Mouse (Mus musculus) kidney, adult 2 months (tissue): ENCODE results near the gene Cep164. TPM values are rescaled to one million over a fixed set of nuclear protein-coding genes. Genes with fewer than 3 reads are reported as not detected.

Experiments
- DNase-seq: peaks from one replicate; pipeline ENCODE4 v3.0.0; 2021
- H3K27ac ChIP-seq: fragments of 200-500 bp; 2 replicates; pipeline ENCODE4 v1.5.1; 2012; ENCODE audit warnings: low read depth, low read length, control low read depth, inconsistent platforms; ENCODE audit not compliant: insufficient read depth
- H3K27me3 ChIP-seq: fragments of 200-500 bp; replicated peaks from 2 replicates; pipeline ENCODE4 v1.6.1; 2012; ENCODE audit warnings: mild to moderate bottlenecking, moderate library complexity, low read length, inconsistent platforms; ENCODE audit not compliant: control insufficient read depth, insufficient read depth
- H3K36me3 ChIP-seq: fragments of 200-500 bp; 2 replicates; pipeline ENCODE4 v1.6.1; 2012; ENCODE audit warnings: mild to moderate bottlenecking, moderate library complexity, low read length, inconsistent platforms; ENCODE audit not compliant: control insufficient read depth, insufficient read depth
- H3K4me1 ChIP-seq: fragments of 200-500 bp; 2 replicates; pipeline ENCODE4 v1.6.1; 2011; ENCODE audit warnings: low read length; ENCODE audit not compliant: control insufficient read depth, insufficient read depth
- H3K4me3 ChIP-seq: fragments of 200-500 bp; 2 replicates; pipeline ENCODE4 v1.5.1; 2011; ENCODE audit warnings: mild to moderate bottlenecking, low read depth, low read length, control low read depth; ENCODE audit not compliant: insufficient read depth
- CTCF ChIP-seq: fragments of 200-500 bp; conservative IDR thresholded peaks from 2 replicates; pipeline ENCODE4 v1.5.1; 2011; ENCODE audit warnings: low read depth, mild to moderate bottlenecking, control low read depth, low read length, moderate library complexity, mixed read lengths; ENCODE audit not compliant: insufficient read depth, insufficient read length
- POLR2A ChIP-seq: fragments of 200-500 bp; IDR thresholded peaks from one replicate; pipeline ENCODE4 v1.6.1; 2011; ENCODE audit warnings: low read depth, low read length, control low read depth
- WGBS: fragments of 180-500 bp; shearing (Covaris S2); methylation state at CpG from one replicate; pipeline ENCODE4 v1.1.7; 2018; 5-methylcytosine and 5-hydroxymethylcytosine counted together
- polyA plus RNA-seq: library from polyadenylated mRNA; depleted of rRNA; stranded (reverse); fragments of >200 nt; gene quantifications from 2 replicates; pipeline ENCODE4 v1.2.3, GENCODE M21; 2012

The Cep164 gene
- polyA plus RNA-seq, 1 experiment, result 14.6 TPM

DNA sequence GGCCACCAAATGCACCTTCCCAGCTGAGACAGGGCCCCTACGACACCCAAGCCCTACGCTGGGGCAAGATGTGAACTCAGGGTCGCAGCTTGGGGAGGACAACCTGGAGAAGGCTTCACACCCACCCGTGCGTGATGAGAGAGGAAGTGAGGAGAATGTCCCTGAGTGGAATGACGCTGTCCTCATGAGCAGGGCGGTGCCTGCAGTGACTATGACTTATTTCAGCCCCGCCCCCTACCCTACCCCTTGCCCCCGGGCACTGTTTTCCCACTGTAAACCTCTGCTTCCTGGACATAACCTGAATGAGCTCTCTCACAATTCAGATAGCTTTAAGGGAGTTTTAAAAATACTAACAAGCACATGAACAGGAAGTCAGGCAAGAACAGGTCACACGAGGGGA is 13.0 kb downstream of the Cep164 start:
- 56% methylated on average over 10 of the region's 10 CpGs for WGBS
- no peaks in the 10 kb centered on the region for H3K4me1 ChIP-seq
- DNase-seq, result peak; percentile 8
- no peaks in the 10 kb centered on the region for H3K36me3 ChIP-seq
- no peak for TF ChIP-seq CTCF
- no peak overlapping the region for H3K27ac ChIP-seq
- H3K4me3 ChIP-seq, result no peak overlapping the region
- no peaks in the 10 kb centered on the region for H3K27me3 ChIP-seq

DNA sequence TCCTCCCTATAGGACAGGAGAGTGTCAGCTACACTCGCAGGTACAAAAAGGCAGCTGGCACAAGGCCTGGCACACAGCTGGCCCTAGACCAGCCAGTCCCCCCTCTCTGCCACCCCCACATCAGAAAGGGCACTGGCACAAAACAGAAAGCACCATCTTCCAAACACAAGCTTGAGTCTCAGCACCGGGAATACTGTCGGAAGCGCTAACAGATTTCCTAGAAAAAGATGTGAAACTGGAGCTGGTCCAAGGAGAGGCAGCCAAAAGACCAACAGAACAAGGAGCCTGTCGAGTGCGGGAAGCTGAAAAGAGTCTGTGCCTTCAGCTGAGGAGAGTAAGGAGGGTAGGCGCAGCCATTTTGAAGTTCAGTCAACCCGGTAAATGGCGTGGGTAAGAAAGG is 13.4 kb downstream of the Cep164 start:
- H3K4me1 ChIP-seq, result no peaks in the 10 kb centered on the region
- no peak overlapping the region for H3K4me3 ChIP-seq
- DNase-seq, result peak; percentile 87
- no peaks in the 10 kb centered on the region for H3K27me3 ChIP-seq
- no peaks in the 10 kb centered on the region for H3K36me3 ChIP-seq
- 45% methylated on average over 9 of the region's 9 CpGs for WGBS
- H3K27ac ChIP-seq, result no peak overlapping the region
- TF ChIP-seq POLR2A (no peak), CTCF (no peak)

DNA sequence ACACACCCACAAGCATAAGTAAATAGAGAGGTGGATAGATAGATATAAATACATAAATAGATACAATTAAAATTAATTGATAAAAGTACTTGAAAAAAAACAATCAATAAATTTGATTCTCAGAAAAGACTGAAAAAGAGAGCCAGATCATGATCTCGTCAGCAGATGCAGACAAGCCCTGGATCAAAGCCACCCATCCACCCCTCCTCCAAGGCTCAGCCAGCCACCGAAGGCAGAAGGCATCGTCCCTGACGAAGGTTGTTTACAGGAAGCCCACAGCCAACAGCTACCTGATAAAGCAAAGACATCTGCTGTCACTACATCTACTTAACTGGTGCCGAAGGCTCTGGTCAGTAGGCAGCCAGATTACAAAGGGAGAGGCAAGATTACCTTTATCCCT is 16.5 kb downstream of the Cep164 start:
- H3K27ac ChIP-seq, result no peak overlapping the region
- no peaks in the 10 kb centered on the region for H3K27me3 ChIP-seq
- no peaks in the 10 kb centered on the region for H3K4me1 ChIP-seq
- H3K4me3 ChIP-seq, result no peak overlapping the region
- no peak for TF ChIP-seq CTCF
- TF ChIP-seq POLR2A, result no peak
- no peaks in the 10 kb centered on the region for H3K36me3 ChIP-seq
- DNase-seq, result no peak
- 91% methylated on average over 5 of the region's 5 CpGs for WGBS

DNA sequence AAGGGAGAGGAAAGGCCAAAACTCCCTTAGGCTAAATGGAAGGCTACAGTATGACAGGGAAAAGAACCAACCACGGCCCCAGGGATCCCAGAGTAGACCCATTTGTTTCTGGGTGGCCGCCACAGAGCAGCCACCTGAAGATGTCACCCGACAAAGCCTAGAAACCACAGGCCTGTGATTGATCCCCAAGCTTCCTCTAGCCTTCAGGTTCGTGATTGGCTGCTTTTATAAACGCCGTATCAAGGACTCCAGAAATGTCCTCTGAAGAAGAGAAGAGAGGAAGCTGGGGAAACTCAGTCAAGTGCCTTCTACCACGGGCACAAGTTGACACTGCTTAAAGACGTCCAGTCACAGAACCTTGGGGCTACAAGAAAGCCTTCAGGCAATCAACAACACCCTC is 20.7 kb downstream of the Cep164 start:
- Histone ChIP-seq H3K4me1 (no peaks in the 10 kb centered on the region), H3K27me3 (no peaks in the 10 kb centered on the region), H3K4me3 (no peak overlapping the region), H3K27ac (no peak overlapping the region), H3K36me3 (no peaks in the 10 kb centered on the region)
- no peak for DNase-seq
- TF ChIP-seq POLR2A (no peak), CTCF (no peak)
- 87% methylated on average over 8 of the region's 8 CpGs for WGBS

DNA sequence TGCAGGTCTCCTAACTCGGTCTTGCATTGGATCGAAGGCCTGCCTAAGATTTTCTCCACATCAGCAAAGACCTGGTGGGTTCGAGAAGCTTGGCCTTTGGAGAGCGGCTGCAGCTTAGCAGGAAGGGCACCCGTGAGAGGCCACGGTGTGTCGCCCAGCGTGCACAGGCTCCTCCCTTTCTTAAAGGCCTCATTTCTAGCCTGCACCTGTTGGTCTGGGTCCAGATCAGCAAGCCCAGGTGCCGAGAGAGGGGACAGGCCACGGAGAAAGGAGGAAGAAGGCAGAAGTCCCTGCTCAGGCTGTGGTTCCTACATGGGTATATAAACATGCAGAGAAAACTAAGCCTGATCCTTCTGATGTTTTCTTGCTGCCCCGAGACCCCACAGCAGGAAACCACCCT is 21.2 kb downstream of the Cep164 start:
- Histone ChIP-seq H3K4me1 (no peaks in the 10 kb centered on the region), H3K27ac (no peak overlapping the region), H3K27me3 (no peaks in the 10 kb centered on the region), H3K4me3 (no peak overlapping the region), H3K36me3 (no peaks in the 10 kb centered on the region)
- WGBS, result 55% methylated on average over 11 of the region's 11 CpGs
- no peak for TF ChIP-seq POLR2A
- TF ChIP-seq CTCF, result no peak
- DNase-seq, result peak; percentile 28

DNA sequence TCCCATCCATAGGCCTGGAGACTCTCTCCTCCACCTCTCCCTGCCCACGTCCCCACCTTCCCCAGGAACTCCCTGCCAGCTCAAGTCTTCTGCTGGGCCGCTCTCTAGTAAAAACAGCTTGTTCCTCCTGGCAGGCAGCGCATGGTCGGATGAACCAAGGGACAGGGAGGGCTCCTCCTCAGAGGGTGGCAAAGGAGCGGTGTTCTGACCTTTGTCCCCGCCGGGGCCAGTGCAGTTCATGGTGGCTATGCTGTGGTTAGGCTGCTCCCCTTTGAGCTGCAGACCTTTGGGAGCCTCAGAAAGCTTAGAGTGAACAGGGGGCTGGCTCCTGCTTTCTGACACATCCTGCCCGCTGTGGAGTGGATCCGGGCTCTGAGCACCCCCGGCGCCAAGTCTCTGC is 21.6 kb downstream of the Cep164 start:
- WGBS, result 74% methylated on average over 11 of the region's 11 CpGs
- Histone ChIP-seq H3K27me3 (no peaks in the 10 kb centered on the region), H3K4me1 (no peaks in the 10 kb centered on the region), H3K36me3 (no peaks in the 10 kb centered on the region), H3K4me3 (no peak overlapping the region), H3K27ac (no peak overlapping the region)
- peak; percentile 84 for DNase-seq
- TF ChIP-seq CTCF, result no peak
- TF ChIP-seq POLR2A, result no peak

DNA sequence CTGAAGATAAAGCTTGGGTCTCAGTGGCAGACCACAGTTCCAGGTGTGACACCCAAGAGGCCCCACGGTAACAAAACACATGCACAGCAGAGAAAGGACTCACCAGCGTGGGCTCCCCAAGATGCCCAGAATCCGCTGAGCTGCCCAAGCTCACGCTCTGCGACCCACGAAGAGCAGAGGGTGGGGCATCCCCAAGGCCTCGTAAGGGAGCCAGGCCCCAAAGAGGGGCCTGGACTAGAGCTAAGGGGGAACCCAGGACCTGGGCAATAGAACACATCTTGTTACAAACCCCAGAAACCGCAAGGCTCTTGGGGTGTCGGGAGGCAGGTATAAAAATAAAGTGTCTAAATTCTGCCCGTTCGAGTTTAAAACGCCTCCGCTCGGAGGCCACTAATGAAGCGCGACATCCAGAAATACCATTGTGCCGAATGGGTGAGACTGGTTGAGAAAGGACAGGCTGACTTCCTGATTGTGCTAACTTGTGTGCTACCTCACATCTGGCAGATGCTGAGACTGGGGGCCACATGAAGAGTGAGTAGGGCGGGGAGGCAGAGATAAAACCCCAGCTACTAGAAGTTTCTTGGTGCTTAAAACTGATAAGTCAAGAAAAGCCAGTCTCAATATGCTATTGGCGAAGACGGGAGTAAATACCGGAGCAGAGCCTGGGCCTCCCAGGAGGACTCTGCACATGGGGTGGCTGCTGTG is 25.3 kb downstream of the Cep164 start:
- no peak overlapping the region for H3K27ac ChIP-seq
- H3K4me3 ChIP-seq, result no peak overlapping the region
- H3K27me3 ChIP-seq, result no peaks in the 10 kb centered on the region
- DNase-seq, result no peak
- no peak for TF ChIP-seq CTCF
- no peak for TF ChIP-seq POLR2A
- 73% methylated on average over 21 of the region's 21 CpGs for WGBS
- 0 out of 2 replicates have a peak, but pooled peaks cover 2% of the 10 kb centered on the region for H3K4me1 ChIP-seq
- H3K36me3 ChIP-seq, result no peaks in the 10 kb centered on the region
